Mouse (Mus musculus): ENCODE results near the gene Dnah12. TPM values are rescaled to one million over a fixed set of nuclear protein-coding genes. Genes with fewer than 3 reads are reported as not detected.

Dnah12 gene
- polyA plus RNA-seq, 1 experiment from 2014 or later, result 0.01 TPM

GRCm38 (mm10) chr14:26724898-26725297, 31.8 kb downstream of the Dnah12 start:
- ATAC-seq (ENCODE audit: extremely low read depth, insufficient number of reproducible peaks, low FRiP score, low TSS enrichment), result no peak
- H3K27me3 ChIP-seq (replicated peaks), result no peaks in the 10 kb centered on the region
- 83% methylated on average over 3 of the region's 3 CpGs for WGBS

GRCm38 (mm10) chr14:26758566-26758965, 65.5 kb downstream of the Dnah12 start:
- Histone ChIP-seq H3K9ac (no peak overlapping the region), H3K27me3 (replicated peaks) (no peaks in the 10 kb centered on the region), H3K9me3 (peaks cover 6% of the 10 kb centered on the region), H3K27ac (replicated peaks) (no peak overlapping the region), H3K4me1 (no peaks in the 10 kb centered on the region), H3K4me2 (no peak overlapping the region), H3K36me3 (no peaks in the 10 kb centered on the region), H3K4me3 (no peak overlapping the region)
- 40% methylated on average over 8 of the region's 8 CpGs for WGBS
- ATAC-seq (ENCODE audit: extremely low read depth, insufficient number of reproducible peaks, low FRiP score, low TSS enrichment), result no peak

More at GRCm38 (mm10) chr14:26724898-26725297, 31.8 kb downstream of the Dnah12 start:
- H3K9ac ChIP-seq, result no peak overlapping the region
- H3K27ac ChIP-seq (replicated peaks), result no peak overlapping the region
- H3K36me3 ChIP-seq, result no peaks in the 10 kb centered on the region
- no peaks in the 10 kb centered on the region for H3K9me3 ChIP-seq
- no peaks in the 10 kb centered on the region for H3K4me1 ChIP-seq
- H3K4me2 ChIP-seq, result no peak overlapping the region
- H3K4me3 ChIP-seq, result no peak overlapping the region

DNA sequence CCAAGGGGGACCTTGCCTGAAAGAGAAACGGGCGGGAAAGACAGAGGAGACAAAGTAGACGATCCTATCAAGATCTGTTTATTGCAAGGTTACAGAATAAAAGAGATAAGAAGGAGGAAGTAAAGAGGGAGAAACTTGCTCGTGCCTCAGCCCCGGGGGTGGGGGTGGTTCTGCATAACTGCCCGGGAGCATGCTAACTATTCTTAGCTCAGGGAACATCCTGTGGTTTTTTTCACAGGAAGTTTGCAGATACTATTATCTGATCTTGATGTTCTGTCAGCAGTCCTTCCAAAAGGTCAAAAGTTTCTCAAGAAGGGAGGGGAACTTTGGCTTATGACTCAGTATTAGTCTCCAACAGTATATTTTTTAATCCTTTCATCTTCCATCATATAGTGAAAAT, 71.8 kb downstream of the Dnah12 start:
- no peak overlapping the region for H3K4me3 ChIP-seq
- H3K27me3 ChIP-seq (replicated peaks), result no peaks in the 10 kb centered on the region
- WGBS, result 59% methylated on average over 6 of the region's 6 CpGs
- H3K36me3 ChIP-seq, result no peaks in the 10 kb centered on the region
- H3K4me2 ChIP-seq, result no peak overlapping the region
- no peak overlapping the region for H3K9ac ChIP-seq
- H3K27ac ChIP-seq (replicated peaks), result no peak overlapping the region
- H3K9me3 ChIP-seq, result peaks cover 18% of the 10 kb centered on the region
- ATAC-seq (ENCODE audit: extremely low read depth, insufficient number of reproducible peaks, low FRiP score, low TSS enrichment), result no peak
- H3K4me1 ChIP-seq, result no peaks in the 10 kb centered on the region

- Histone ChIP-seq H3K4me2 (no peak overlapping the region), H3K36me3 (no peaks in the 10 kb centered on the region), H3K27me3 (replicated peaks) (no peaks in the 10 kb centered on the region), H3K4me1 (no peaks in the 10 kb centered on the region), H3K27ac (replicated peaks) (no peak overlapping the region), H3K9me3 (peaks cover 15% of the 10 kb centered on the region), H3K9ac (no peak overlapping the region), H3K4me3 (no peak overlapping the region)
- 53% methylated on average over 4 of the region's 4 CpGs for WGBS
- no peak for ATAC-seq (ENCODE audit: extremely low read depth, insufficient number of reproducible peaks, low FRiP score, low TSS enrichment)
These were observed 75.1 kb downstream of the Dnah12 start for GRCm38 (mm10) chr14:26768195-26768594.

DNA sequence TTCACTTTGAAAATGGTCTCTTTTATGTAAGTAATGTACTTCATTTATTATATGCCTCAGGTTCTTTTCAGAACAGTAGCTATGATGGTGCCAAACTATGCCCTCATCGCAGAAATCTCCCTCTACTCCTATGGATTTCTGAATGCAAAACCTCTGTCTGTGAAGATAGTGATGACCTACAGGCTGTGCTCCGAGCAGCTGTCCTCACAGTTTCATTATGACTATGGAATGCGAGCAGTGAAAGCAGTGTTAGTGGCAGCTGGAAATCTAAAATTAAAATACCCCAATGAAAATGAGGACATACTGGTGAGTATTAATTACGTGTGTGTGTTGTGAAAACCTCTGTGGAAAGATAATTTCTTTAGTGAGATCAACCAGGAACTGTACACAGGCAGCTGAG, 80.5 kb downstream of the Dnah12 start:
- ATAC-seq (ENCODE audit: extremely low read depth, insufficient number of reproducible peaks, low FRiP score, low TSS enrichment), result no peak
- H3K9ac ChIP-seq, result no peak overlapping the region
- no peaks in the 10 kb centered on the region for H3K9me3 ChIP-seq
- H3K36me3 ChIP-seq, result no peaks in the 10 kb centered on the region
- H3K4me1 ChIP-seq, result no peaks in the 10 kb centered on the region
- no peak overlapping the region for H3K4me2 ChIP-seq
- H3K27ac ChIP-seq (replicated peaks), result no peak overlapping the region
- H3K4me3 ChIP-seq, result no peak overlapping the region
- no peaks in the 10 kb centered on the region for H3K27me3 ChIP-seq (replicated peaks)
- 63% methylated on average over 4 of the region's 4 CpGs for WGBS

DNA sequence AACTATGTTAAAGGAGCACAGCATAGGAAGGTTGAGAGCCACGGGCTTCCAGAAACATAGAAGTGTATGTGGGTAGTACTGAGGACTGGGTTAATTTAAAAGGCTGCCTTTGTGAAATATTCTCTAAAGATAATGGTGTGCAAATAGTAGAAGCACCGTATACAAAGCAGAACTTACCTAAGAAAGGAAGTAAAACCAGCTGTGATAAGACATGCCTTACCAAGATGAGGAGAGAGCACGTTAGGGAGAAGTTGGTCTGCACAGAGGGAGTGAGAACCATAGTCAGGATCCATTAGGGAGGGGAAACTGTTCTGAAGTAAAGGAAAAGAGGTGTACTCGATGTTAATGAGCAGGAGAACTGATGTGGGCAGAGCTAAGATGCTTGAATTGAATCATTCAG, 90.7 kb downstream of the Dnah12 start:
- Histone ChIP-seq H3K36me3 (no peaks in the 10 kb centered on the region), H3K4me3 (no peak overlapping the region), H3K9me3 (no peaks in the 10 kb centered on the region; the same call in 1 of the 2 replicates), H3K4me1 (no peaks in the 10 kb centered on the region), H3K27me3 (replicated peaks) (no peaks in the 10 kb centered on the region), H3K27ac (replicated peaks) (no peak overlapping the region), H3K4me2 (no peak overlapping the region), H3K9ac (no peak overlapping the region)
- 52% methylated on average over 4 of the region's 4 CpGs for WGBS
- no peak for ATAC-seq (ENCODE audit: extremely low read depth, insufficient number of reproducible peaks, low FRiP score, low TSS enrichment)

GRCm38 (mm10) chr14:26785695-26786094, 92.6 kb downstream of the Dnah12 start:
- no peak for ATAC-seq (ENCODE audit: extremely low read depth, insufficient number of reproducible peaks, low FRiP score, low TSS enrichment)
- H3K9ac ChIP-seq, result no peak overlapping the region
- H3K4me1 ChIP-seq, result no peaks in the 10 kb centered on the region
- H3K4me2 ChIP-seq, result no peak overlapping the region
- H3K27me3 ChIP-seq (replicated peaks), result no peaks in the 10 kb centered on the region
- H3K4me3 ChIP-seq, result no peak overlapping the region
- no peak overlapping the region for H3K27ac ChIP-seq (replicated peaks)
- whole genome bisulfite sequencing, result 44% methylated on average over 4 of the region's 4 CpGs
- no peaks in the 10 kb centered on the region for H3K36me3 ChIP-seq
- no peaks in the 10 kb centered on the region; the same call in 1 of the 2 replicates for H3K9me3 ChIP-seq

GRCm38 (mm10) chr14:26794431-26794830, 101.4 kb downstream of the Dnah12 start:
- H3K9me3 ChIP-seq, result no peaks in the 10 kb centered on the region
- no peak overlapping the region for H3K27ac ChIP-seq (replicated peaks)
- WGBS, result 74% methylated on average over 2 of the region's 2 CpGs
- H3K27me3 ChIP-seq (replicated peaks), result no peaks in the 10 kb centered on the region
- H3K4me3 ChIP-seq, result no peak overlapping the region
- no peak overlapping the region for H3K4me2 ChIP-seq
- no peak for ATAC-seq (ENCODE audit: extremely low read depth, insufficient number of reproducible peaks, low FRiP score, low TSS enrichment)
- H3K9ac ChIP-seq, result no peak overlapping the region
- H3K36me3 ChIP-seq, result no peaks in the 10 kb centered on the region
- H3K4me1 ChIP-seq, result no peaks in the 10 kb centered on the region

GRCm38 (mm10) chr14:26798330-26798729, 105.3 kb downstream of the Dnah12 start:
- no peak for ATAC-seq (ENCODE audit: extremely low read depth, insufficient number of reproducible peaks, low FRiP score, low TSS enrichment)
- no peaks in the 10 kb centered on the region for H3K4me1 ChIP-seq
- H3K4me3 ChIP-seq, result no peak overlapping the region
- no peaks in the 10 kb centered on the region for H3K27me3 ChIP-seq (replicated peaks)
- WGBS, result 42% methylated on average over 3 of the region's 3 CpGs
- no peak overlapping the region for H3K27ac ChIP-seq (replicated peaks)
- H3K4me2 ChIP-seq, result no peak overlapping the region
- H3K36me3 ChIP-seq, result no peaks in the 10 kb centered on the region
- H3K9me3 ChIP-seq, result no peaks in the 10 kb centered on the region
- H3K9ac ChIP-seq, result no peak overlapping the region

GRCm38 (mm10) chr14:26799286-26799685, 106.2 kb downstream of the Dnah12 start:
- Histone ChIP-seq H3K4me3 (no peak overlapping the region), H3K4me2 (no peak overlapping the region), H3K9me3 (no peaks in the 10 kb centered on the region), H3K27me3 (replicated peaks) (no peaks in the 10 kb centered on the region), H3K9ac (no peak overlapping the region), H3K4me1 (no peaks in the 10 kb centered on the region), H3K27ac (replicated peaks) (no peak overlapping the region), H3K36me3 (no peaks in the 10 kb centered on the region)
- ATAC-seq (ENCODE audit: extremely low read depth, insufficient number of reproducible peaks, low FRiP score, low TSS enrichment), result no peak
- 70% methylated on average over 3 of the region's 3 CpGs for WGBS

DNA sequence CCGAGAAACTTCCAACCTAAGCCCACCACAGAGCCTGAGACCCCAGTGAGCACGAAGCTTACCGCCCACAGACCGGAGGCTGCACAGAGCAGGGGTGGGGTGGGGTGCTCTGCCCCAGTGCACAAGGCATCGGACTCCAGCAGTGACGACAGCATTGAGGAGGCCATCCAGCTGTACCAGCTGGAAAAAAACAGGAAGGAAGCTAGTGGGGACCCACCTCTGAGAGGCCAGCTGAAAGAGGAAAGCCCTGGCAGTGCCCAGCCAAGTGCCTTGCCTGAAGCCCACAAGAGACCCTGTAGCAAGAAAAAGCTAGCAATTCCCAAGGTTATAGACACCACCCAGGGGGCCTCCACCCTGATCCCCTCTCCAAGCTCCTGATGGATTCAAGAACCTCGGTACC, 112.4 kb downstream of the Dnah12 start:
- no peaks in the 10 kb centered on the region for H3K9me3 ChIP-seq
- no peak overlapping the region for H3K4me2 ChIP-seq
- H3K4me1 ChIP-seq, result peaks cover 9% of the 10 kb centered on the region
- no peak overlapping the region for H3K27ac ChIP-seq (replicated peaks)
- H3K9ac ChIP-seq, result no peak overlapping the region
- 65% methylated on average over 7 of the region's 7 CpGs for WGBS
- no peak for ATAC-seq (ENCODE audit: extremely low read depth, insufficient number of reproducible peaks, low FRiP score, low TSS enrichment)
- H3K36me3 ChIP-seq, result no peaks in the 10 kb centered on the region
- H3K4me3 ChIP-seq, result no peak overlapping the region
- no peaks in the 10 kb centered on the region for H3K27me3 ChIP-seq (replicated peaks)

- ATAC-seq (ENCODE audit: extremely low read depth, insufficient number of reproducible peaks, low FRiP score, low TSS enrichment), result no peak
- H3K9ac ChIP-seq, result no peak overlapping the region
These were observed 119.7 kb downstream of the Dnah12 start for GRCm38 (mm10) chr14:26812734-26813133.

More at GRCm38 (mm10) chr14:26812734-26813133, 119.7 kb downstream of the Dnah12 start:
- Histone ChIP-seq H3K9me3 (no peaks in the 10 kb centered on the region), H3K4me3 (no peak overlapping the region), H3K27ac (replicated peaks) (no peak overlapping the region), H3K36me3 (no peaks in the 10 kb centered on the region), H3K4me1 (no peaks in the 10 kb centered on the region), H3K4me2 (no peak overlapping the region), H3K27me3 (replicated peaks) (no peaks in the 10 kb centered on the region)
- 73% methylated on average over 11 of the region's 11 CpGs for WGBS
